Mouse (Mus musculus): ENCODE measurements at regions not wholly inside any gene's neighbourhood (a gene's known extent, or its start where the extent isn't known, plus 50 kb on each side); places are given as distances from the start of the nearest gene placed in this dataset.
"Not testable (repeated sequence)": the region's sequence is repeated elsewhere in the genome, so short reads cannot be mapped to it uniquely, and the experiment has no call there.

DNA sequence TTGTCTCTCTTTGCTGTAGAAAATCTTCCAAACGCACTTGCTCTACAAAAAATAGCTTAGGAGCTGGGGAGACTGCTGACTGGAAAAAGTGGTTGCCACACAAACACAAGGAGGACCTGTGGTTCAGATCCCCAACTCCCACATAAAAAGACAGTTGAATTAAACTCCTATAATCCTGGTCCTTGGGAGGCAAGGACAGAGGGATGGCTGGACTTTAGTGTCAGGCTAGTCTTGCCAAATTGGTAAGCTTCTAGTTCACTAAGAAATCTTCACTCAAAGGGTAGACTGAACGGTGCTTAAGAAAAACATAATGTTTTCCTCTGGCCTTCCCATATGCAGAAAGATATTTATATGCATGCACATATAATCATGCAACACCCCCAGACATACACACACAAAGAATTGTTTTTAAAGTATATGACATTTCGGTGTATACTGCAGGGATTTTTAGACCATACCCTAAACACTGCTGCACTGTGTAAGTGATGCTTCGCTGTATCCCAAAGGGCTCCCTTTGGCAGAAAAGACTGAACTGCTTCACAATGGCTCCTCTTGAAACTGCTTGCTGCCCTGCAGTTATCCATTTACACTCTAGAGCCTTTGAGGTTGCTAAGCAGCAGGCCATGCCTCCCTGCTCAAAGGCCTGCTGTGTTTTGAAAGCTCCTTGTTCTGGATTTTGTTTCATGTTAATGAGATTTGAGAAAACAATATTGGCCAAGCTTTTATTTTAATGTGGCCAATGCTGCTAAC lies 1299.3 kb downstream of the Zfp704 start:
- DNase-seq = no peak

DNA sequence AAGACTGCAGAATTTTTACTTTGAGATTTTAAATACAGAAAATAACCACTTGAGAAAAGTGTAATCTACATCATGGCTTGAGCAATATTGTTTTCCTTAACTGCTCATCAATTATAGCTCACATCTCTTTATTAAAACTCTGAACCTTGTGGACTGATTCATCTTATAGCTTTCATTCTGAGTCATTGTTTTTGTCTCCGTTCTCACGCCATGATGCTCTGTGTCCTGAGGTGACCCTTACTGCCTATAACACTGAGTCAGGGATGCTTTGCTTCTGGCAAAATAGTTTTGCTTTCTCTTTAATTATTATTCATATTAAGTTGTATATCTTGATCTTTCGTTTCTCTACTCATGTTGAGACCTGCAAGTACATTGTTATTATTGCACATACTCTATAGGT lies 1302.6 kb downstream of the Zfp704 start:
- no peak for DNase-seq

GRCm38 (mm10) chr3:8304784-8305183 lies 1305.1 kb downstream of the Zfp704 start:
- peak in 1 of 2 experiments; percentile 2 for DNase-seq

DNA sequence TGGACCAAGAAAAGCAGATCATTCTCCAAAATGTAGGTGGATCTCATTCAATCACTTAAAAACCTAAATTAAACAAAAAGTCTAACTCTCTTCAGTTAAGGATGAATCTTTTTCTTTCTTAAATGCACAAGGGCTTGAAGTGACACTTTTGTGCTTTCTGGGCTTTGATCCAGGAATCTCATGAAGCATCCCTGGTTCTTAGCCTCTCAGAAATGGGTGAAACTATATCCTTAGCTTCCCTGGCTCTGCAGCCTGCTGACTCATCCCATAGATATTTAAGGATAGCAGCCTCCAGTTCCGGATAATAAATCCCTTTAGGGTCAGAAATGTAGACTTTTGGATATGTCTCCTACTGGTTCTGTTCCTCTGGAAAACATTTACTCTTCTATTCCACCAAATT lies 1316.8 kb downstream of the Zfp704 start:
- no peak for DNase-seq

GRCm38 (mm10) chr3:8289558-8289957 lies 1320.3 kb downstream of the Zfp704 start:
- no peak for DNase-seq

- DNase-seq = peak in 1 of 2 experiments; percentile 38
Measured at GRCm38 (mm10) chr3:8288437-8288836, 1321.4 kb downstream of the Zfp704 start.

- DNase-seq = no peak
Measured at GRCm38 (mm10) chr3:8284655-8285428, 1325.0 kb downstream of the Zfp704 start.

GRCm38 (mm10) chr3:8282411-8282810 lies 1327.5 kb downstream of the Zfp704 start:
- DNase-seq = no peak

- no peak for DNase-seq
Measured at GRCm38 (mm10) chr3:8276661-8277060, 1333.2 kb downstream of the Zfp704 start.

DNA sequence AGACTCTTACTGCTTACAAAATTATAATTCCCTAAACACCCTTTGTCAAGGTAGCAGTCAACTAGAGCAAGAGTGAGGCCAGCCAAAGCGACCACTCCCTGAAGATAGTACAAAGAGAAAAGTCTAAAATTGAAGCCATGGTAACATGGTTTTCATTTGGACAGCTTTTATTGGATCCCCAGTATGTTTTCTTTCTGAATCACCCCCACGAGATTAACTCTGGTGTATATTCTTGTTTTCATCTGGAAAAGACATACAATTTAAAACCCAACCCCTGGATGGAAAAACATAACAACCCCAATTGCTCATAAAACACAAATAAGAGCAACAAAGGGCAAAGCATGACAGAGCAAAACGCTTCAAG lies 1339.0 kb downstream of the Zfp704 start:
- no peak for DNase-seq

GRCm38 (mm10) chr3:8270009-8270934 lies 1339.6 kb downstream of the Zfp704 start:
- DNase-seq = no peak

GRCm38 (mm10) chr3:8265783-8266182 lies 1344.1 kb downstream of the Zfp704 start:
- DNase-seq = no peak

- DNase-seq = no peak
Measured at GRCm38 (mm10) chr3:8264366-8265033, 1345.4 kb downstream of the Zfp704 start.

GRCm38 (mm10) chr3:8257293-8257692 lies 1352.6 kb downstream of the Zfp704 start:
- no peak for DNase-seq

- DNase-seq = no peak
Measured at GRCm38 (mm10) chr3:8252311-8252710, 1357.6 kb downstream of the Zfp704 start.

- no peak for DNase-seq
Measured at GRCm38 (mm10) chr3:8248911-8249310, 1361.0 kb downstream of the Zfp704 start.

GRCm38 (mm10) chr3:8245822-8246221 lies 1364.1 kb downstream of the Zfp704 start:
- peak; percentile 28 to 45 for DNase-seq

DNA sequence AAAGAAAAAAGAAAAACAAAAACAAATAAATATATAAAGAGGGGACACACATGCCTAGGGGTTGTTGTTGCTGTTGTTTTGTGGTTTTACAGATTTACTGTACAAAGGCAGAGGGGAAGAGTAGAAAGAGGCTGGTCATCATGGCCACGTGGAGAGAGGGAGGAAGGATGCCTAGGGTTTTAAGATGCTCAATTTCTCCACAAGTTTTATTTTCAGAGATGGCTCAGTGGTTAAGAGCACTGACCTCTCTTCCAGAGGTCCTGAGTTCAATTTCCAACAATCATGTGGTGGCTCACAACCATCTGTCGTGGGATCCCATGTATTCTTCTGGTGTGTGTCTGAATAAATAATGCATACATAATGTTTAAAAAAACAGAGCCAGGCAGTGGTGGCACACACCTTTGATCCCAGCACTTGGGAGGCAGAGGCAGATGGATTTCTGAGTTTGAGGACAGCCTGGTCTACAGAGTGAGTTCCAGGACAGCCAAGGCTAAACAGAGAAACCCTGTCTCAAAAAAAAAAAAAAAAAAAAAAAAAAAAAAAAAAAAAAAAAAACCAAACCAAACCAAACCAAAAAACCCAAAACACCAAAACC lies 1364.6 kb downstream of the Zfp704 start:
- DNase-seq = peak; percentile 17 to 19

DNA sequence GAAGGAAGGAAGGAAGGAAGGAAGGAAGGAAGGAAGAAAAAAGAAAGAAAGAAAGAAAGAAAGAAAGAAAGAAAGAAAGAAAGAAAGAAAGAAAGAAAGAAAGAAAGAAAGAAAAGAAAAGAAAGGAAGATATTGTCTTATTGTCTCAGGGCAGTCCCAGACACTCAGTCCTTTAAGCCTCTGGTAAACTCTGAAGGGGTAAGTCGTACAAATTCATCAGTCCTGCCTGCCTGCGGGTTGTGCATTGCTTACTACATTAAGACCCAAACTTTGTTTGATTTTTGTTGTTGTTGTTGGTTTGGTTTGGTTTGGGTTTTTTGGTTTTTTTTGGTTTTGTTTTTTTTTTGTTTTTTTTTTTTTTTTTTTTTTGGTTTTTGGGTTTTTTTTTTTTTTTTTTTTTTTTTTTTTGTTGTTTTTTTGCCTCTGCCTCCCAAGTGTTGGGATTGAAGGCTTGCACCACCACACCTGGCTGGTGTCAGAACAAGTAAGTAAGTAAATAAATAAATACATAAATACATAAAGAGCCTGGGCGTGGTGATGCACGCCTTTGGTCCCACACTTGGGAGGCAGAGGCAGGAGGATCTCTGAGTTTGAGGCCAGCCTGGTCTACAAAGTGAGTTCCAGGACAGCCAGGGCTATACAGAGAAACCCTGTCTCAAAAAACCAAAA lies 1365.2 kb downstream of the Zfp704 start:
- not testable (repeated sequence) for DNase-seq

DNA sequence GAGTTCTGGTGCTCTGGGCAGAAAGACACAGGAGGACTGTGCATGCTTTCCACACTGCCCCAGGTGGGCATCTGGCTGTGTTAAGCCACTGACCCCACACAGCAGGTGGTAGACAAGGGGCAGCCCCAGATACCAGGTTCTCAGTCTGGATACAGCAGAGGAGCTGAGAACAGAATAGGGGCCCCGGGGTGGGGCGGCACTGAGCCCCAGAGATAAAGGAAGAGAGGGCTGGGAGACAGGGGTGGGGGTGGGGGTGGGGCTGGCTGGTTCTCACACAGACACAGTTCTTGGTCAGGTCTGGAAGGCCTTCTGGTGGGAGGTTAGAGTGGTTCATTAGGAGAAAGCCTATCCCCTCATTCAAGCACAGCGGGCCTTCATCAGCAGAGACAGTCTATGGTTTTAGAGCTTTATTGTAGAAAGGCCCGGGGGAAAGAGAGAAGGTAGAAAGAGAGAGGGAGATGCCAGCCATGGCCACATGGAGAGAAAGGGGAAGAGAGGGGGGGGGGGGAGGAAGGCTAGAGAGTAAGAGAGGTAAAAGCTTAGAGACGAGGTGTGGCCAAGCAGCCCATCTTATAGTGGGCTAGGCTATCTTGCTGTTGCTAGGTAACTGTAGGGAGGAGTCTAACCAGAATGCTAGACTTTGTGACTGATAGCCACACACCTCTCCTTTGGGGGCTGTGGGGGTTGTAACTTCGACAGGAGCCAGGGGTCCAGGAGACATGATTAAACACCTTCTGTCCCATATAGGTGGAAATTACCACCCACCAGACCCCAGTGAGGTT lies 1403.1 kb downstream of the Zfp704 start:
- no peak for DNase-seq

DNA sequence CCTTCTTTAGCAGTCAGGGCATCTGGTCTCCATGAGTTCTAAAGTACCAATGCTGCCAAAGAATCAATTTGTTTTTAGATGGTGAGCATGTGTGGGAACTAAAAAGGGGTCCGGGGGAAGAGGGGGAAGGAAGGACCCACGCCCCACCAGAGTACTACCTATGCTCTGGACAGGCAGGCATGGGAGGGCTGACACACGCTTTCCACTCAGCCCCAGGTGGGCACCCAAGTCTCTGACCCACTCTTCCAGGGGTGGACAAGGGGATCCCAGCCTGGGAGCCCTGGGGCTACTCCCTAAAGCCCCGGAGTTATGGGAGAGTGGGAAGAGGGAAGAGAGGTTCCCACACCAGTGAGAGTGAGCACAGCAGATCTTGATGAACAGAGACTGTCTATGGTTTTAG lies 1446.9 kb downstream of the Zfp704 start:
- no peak for DNase-seq

Measured in kidney, adult 8-10 months (tissue).